In genomic region chr1:93937807-93938206, GRCm38 (mm10) we compare ENCODE assay signal across 17 mouse cellular contexts. TPM values are rescaled to one million over a fixed set of nuclear protein-coding genes. Genes with fewer than 3 reads are reported as not detected.
"Had no signal": no experiment of that assay in that cellular context is flagged by ENCODE, and none has a peak within 500 bp of the region (broad histone marks: within the 10 kb centered on the region; RNA-seq: fewer than 3 reads in every experiment).

No protein-coding gene starts in this region.

RNA-seq across cellular contexts. Expression of gene Gal3st2b, which starts 19.7 kb away (rescaled TPM):
- polyA plus RNA-seq: limb, embryonic 11.5 days; liver, embryonic 11.5 days; liver, embryonic 14.5 days; liver, postnatal 0 days; lung, embryonic 14.5 days; lung, postnatal 0 days; macrophage; midbrain, embryonic 10.5 days; midbrain, embryonic 15.5 days; neural tube, embryonic 12.5 days; neural tube, embryonic 15.5 days had no signal

RNA-seq across cellular contexts. Expression of gene Gal3st2c, which starts 52.5 kb away (rescaled TPM):
- polyA plus RNA-seq: intestine, embryonic 16.5 days; kidney, embryonic 16.5 days; limb, embryonic 11.5 days; limb, embryonic 15.5 days; liver, embryonic 11.5 days; liver, embryonic 14.5 days; liver, postnatal 0 days; lung, embryonic 14.5 days; lung, postnatal 0 days; macrophage; midbrain, embryonic 10.5 days; midbrain, embryonic 15.5 days; neural tube, embryonic 12.5 days; neural tube, embryonic 15.5 days; stomach, embryonic 15.5 days; testis, adult 2 months; urinary bladder, adult 2 months had no signal
